Mouse (Mus musculus) limb, embryonic 12.5 days (tissue): ENCODE data around the gene Timm17b. TPM values are rescaled to one million over a fixed set of nuclear protein-coding genes. Genes with fewer than 3 reads are reported as not detected.
A peak's percentile ranks its signal among the peaks of the same experiment; 100 is the strongest.

Experiments used
- ATAC-seq: fragments of 200-750 bp; cut with Nextera tagmentation; 2 replicates; pipeline ENCODE4 v1.8.0; 2017; ENCODE audit warnings: low read depth, moderate TSS enrichment; ENCODE audit not compliant: insufficient number of reproducible peaks, insufficient read depth, low FRiP score, low TSS enrichment
- H3K27ac ChIP-seq: fragments of 300-500 bp; sonication (generic); 2 replicates; pipeline ENCODE4 v1.5.1; 2016; ENCODE audit warnings: mild to moderate bottlenecking, moderate library complexity
- H3K27me3 ChIP-seq: fragments of 300-500 bp; sonication (generic); 2 replicates; pipeline ENCODE4 v1.6.1; 2016; ENCODE audit warnings: mild to moderate bottlenecking, moderate library complexity
- H3K36me3 ChIP-seq: fragments of 300-500 bp; sonication (generic); 2 replicates; pipeline ENCODE4 v1.6.1; 2016; ENCODE audit warnings: mild to moderate bottlenecking, moderate library complexity
- H3K4me1 ChIP-seq: fragments of 300-500 bp; sonication (generic); replicated peaks from 2 replicates; pipeline ENCODE4 v1.6.1; 2016
- H3K4me2 ChIP-seq: fragments of 300-500 bp; sonication (generic); 2 replicates; pipeline ENCODE4 v1.6.1; 2016; ENCODE audit warnings: mild to moderate bottlenecking, moderate library complexity
- H3K4me3 ChIP-seq: fragments of 300-500 bp; sonication (generic); replicated peaks from 2 replicates; pipeline ENCODE4 v1.5.1; 2016; ENCODE audit warnings: mild to moderate bottlenecking
- H3K9ac ChIP-seq: fragments of 300-500 bp; sonication (generic); replicated peaks from 2 replicates; pipeline ENCODE4 v1.6.1; 2016; ENCODE audit warnings: mild to moderate bottlenecking, moderate library complexity
- H3K9me3 ChIP-seq: fragments of 300-500 bp; sonication (generic); 2 replicates; pipeline ENCODE4 v1.6.1; 2016; ENCODE audit warnings: mild to moderate bottlenecking, moderate library complexity
- WGBS: fragments of 180-500 bp; shearing (Covaris S2); methylation state at CpG from one replicate; pipeline ENCODE4 v1.1.7; 2016; 5-methylcytosine and 5-hydroxymethylcytosine counted together
- polyA plus RNA-seq: library from polyadenylated mRNA; unstranded; fragments of >200 nt; fragmentation: Nextera tagmentation; extraction: Ambion mirVana; gene quantifications from 2 replicates; pipeline ENCODE4 v1.2.1, GENCODE M21; 2016

The Timm17b gene
- polyA plus RNA-seq, result 153 and 159 TPM in 2 replicates

DNA sequence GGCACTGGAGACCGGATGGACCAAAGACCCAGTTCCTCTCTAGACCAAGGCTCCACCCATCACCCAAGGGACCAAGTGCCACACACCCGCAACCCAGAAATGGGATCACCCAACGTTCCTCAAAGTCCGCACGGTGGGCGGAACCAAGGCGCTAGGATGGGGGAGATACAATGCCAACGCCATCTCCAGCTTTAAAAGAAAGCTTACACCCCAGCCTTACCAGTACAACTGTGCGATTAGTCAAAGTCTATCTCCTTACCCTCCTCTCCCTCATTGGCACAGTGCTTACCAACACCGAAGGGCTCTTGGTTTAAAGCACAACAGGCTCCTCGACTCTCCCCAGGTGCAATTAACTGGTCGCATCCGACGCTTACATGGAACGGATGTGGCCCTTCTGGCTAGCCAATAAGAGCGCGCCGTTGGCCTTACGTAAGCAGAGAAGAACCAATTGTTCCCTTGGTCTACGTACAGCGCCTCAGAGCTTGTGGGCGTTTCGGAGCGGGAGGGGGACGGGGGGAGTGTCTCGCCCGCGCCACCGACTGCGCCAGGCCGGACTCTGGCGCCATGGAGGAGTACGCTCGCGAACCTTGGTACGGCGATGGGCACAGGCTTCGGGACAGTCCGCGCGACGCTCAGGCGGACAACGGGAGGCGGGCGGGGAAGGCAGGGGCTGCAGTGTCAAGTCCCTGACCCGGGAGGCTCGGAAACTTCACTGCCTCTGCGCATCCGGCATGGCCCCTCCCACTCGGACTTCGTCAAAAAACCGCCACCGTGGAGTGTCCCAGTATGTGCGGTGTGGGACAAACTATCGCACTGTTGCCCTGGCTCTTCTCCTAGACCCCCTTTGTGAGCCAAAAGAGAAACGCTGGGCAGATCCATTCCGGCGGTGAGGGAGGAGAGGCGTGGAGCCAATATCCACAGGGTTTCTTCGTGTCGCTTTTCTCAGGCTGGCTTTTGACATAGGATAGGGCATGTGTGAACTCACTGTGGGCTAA lies at the start of gene Timm17b, which contains the start of gene Pqbp1:
Timm17b (plus strand) TSS at position 478 of the 995 bp plus-strand sequence.
Pqbp1 (minus strand) TSS at position 390 of the 995 bp plus-strand sequence.
- Histone ChIP-seq H3K4me3 (peak within 1 kb of the TSS; percentile 55), H3K4me1 (0 out of 2 replicates have a peak, but pooled peaks cover 4% of the 10 kb centered on the region), H3K4me2 (peak within 1 kb of the TSS; percentile 59), H3K27ac (peak within 1 kb of the TSS; percentile 82), H3K36me3 (peaks cover 21% of the 10 kb centered on the region), H3K9ac (peak within 1 kb of the TSS; percentile 60), H3K9me3 (no peaks in the 10 kb centered on the region), H3K27me3 (no peaks in the 10 kb centered on the region)
- ATAC-seq, result peak; percentile 97
- WGBS, result 14% methylated on average over 62 of the region's 62 CpGs

DNA sequence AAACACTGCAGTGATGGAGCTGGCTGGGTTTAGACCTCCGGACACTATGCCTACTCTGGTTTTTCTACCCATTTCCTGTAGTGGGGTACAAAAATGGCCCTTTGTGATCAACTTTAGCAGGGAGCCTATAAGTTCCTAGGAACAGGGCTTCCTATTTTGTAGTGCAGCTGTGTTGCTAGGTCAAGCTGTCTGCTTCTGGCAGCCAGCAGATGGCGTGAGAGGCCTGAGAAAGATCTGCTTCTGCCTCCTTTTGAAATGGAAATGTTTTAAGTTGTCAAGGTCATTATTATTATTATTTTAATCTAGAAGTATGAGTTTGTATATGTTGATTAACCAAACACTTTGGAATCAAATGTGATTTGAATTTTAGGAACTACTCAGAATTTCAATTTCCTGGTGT lies 44.6 kb upstream of the Timm17b start:
- ATAC-seq, result no peak
- WGBS, result 57% methylated on average over 2 of the region's 2 CpGs

DNA sequence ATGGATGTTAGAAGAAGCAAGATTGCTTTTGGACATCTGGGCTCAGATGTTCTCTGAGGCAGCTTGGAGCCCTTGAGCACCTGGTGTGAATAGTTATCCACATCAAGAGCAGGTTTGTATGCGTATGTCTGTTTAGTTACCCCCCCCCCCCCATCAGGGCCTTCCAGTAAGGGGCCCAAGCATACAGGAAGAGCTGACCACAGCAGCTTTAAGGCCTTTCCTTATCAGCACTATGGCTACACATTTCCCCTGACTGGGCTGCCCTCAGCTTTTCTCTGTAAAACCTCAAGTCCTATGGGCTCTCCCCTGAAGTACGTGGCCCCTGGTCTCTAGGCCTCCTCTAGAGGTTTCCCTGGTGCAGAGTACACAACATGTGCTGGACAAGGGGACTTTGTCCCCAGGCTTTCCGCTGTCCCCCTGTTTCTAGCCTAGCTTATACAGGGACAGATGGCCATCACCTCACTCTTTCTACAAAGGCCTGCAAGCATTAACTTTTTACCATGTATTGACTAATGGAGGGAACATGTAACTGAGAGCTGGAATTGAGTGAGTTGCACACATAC lies 39.9 kb upstream of the Timm17b start:
- WGBS, result 78% methylated on average over 2 of the region's 3 CpGs
- no peak overlapping the region for H3K27ac ChIP-seq
- no peaks in the 10 kb centered on the region for H3K4me1 ChIP-seq
- H3K9me3 ChIP-seq, result no peaks in the 10 kb centered on the region
- H3K4me3 ChIP-seq, result no peak overlapping the region
- H3K4me2 ChIP-seq, result no peak overlapping the region
- H3K27me3 ChIP-seq, result no peaks in the 10 kb centered on the region
- peaks cover 17% of the 10 kb centered on the region; the same call in 1 of the 2 replicates for H3K36me3 ChIP-seq
- H3K9ac ChIP-seq, result no peak overlapping the region
- no peak for ATAC-seq

More for the DNA sequence above, 44.6 kb upstream of the Timm17b start:
- Histone ChIP-seq H3K27me3 (no peaks in the 10 kb centered on the region), H3K9me3 (no peaks in the 10 kb centered on the region), H3K36me3 (peaks cover 18% of the 10 kb centered on the region; the same call in 1 of the 2 replicates), H3K4me1 (no peaks in the 10 kb centered on the region), H3K27ac (no peak overlapping the region), H3K9ac (no peak overlapping the region), H3K4me3 (no peak overlapping the region), H3K4me2 (no peak overlapping the region)

DNA sequence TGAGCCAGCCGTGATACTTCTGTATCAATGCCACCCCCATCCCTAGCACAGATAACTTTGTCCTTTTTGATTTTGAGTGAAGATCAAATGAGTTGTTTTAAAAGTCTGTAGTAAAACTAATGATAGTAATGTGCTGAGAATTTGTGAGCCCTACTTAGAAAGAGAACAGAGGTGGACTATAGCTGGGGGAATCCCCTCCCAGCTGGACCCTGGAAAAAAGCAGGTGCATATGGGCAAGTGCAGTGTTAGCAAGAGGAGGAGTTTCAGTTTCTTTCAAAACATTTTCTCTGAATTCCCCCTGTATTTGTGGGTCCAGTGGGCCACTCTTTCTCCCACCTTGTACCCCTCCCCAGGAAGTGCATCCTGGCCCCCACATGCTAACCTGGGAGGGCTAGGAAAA lies 36.0 kb upstream of the Timm17b start:
- 94% methylated on average over 1 of the region's 1 CpGs for WGBS

DNA sequence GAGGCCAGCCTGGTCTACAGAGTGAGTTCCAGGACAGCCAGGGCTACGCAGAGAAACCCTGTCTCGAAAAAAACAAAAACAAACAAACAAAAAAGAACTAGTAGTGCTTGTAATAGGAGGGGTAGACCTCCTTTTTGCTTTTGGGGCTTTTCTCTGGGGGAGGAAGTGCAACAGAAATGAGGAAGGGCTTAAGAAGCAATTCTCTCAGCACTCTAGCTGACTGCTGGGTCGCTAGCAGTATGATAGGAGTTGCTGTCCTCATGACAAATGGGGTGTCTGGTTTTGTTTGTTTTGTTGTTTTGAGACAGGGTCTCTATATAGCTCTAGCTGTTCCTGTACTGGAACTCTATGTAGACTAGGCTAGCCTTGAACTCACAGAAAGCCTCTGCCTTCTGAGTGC lies 34.6 kb upstream of the Timm17b start:
- peaks cover 16% of the 10 kb centered on the region for H3K36me3 ChIP-seq
- ATAC-seq, result no peak
- no peak overlapping the region for H3K4me3 ChIP-seq
- H3K4me2 ChIP-seq, result no peak overlapping the region
- H3K27me3 ChIP-seq, result no peaks in the 10 kb centered on the region
- H3K9me3 ChIP-seq, result no peaks in the 10 kb centered on the region
- no peaks in the 10 kb centered on the region for H3K4me1 ChIP-seq
- WGBS, result 90% methylated on average over 3 of the region's 3 CpGs
- no peak overlapping the region for H3K27ac ChIP-seq
- H3K9ac ChIP-seq, result no peak overlapping the region

More for the DNA sequence above, 36.0 kb upstream of the Timm17b start:
- H3K4me3 ChIP-seq, result no peak overlapping the region
- H3K4me2 ChIP-seq, result no peak overlapping the region
- no peaks in the 10 kb centered on the region for H3K9me3 ChIP-seq
- no peaks in the 10 kb centered on the region for H3K27me3 ChIP-seq
- ATAC-seq, result no peak
- H3K27ac ChIP-seq, result no peak overlapping the region
- no peak overlapping the region for H3K9ac ChIP-seq
- H3K36me3 ChIP-seq, result peaks cover 17% of the 10 kb centered on the region
- no peaks in the 10 kb centered on the region for H3K4me1 ChIP-seq

DNA sequence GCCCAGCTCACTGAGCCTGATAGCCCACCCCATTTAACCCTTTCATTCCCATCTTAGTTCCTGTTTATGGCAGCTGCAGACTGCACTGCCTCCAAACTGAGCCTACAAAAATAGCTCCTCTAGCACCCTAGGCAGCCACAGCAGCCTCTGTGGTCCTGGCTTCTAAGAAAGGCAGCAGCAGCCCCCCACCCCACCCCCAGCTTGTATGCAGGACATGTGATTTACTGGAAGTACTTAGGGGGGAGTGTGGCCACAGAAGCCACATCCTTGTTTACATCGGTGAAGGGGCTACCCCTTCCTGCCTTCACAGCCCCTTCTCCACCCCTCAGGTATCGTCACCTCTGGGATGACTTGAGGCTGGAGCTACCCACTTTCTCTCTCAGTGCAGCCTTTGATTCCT lies 33.8 kb upstream of the Timm17b start:
- H3K27ac ChIP-seq, result no peak overlapping the region
- no peak overlapping the region for H3K4me2 ChIP-seq
- no peak overlapping the region for H3K4me3 ChIP-seq
- H3K27me3 ChIP-seq, result no peaks in the 10 kb centered on the region
- ATAC-seq, result no peak
- no peaks in the 10 kb centered on the region for H3K9me3 ChIP-seq
- peaks cover 15% of the 10 kb centered on the region for H3K36me3 ChIP-seq
- no peak overlapping the region for H3K9ac ChIP-seq
- H3K4me1 ChIP-seq, result no peaks in the 10 kb centered on the region
- WGBS, result 65% methylated on average over 2 of the region's 2 CpGs

DNA sequence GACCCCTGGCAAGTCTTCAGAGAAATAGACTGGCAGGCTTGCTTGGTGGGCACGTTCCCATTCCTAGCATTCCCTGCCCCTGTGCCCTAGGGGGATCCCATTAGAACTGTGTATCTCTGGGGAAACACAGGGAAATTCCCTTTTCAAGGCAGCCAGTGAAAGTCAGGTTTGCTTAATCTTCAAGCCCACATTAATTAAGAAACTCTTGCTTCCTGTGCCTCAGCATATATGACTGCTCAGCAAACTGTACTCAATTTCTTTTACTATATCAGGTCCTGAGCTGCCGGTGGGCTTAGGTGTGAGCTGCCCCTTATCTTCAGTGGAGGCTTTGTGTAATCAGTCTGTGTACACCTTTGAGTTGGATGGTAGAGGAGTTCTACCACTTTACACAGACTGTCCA lies 33.4 kb upstream of the Timm17b start:
- Histone ChIP-seq H3K36me3 (peaks cover 15% of the 10 kb centered on the region), H3K4me1 (no peaks in the 10 kb centered on the region), H3K4me2 (no peak overlapping the region), H3K9me3 (no peaks in the 10 kb centered on the region), H3K4me3 (no peak overlapping the region), H3K27me3 (no peaks in the 10 kb centered on the region), H3K9ac (no peak overlapping the region), H3K27ac (no peak overlapping the region)
- no peak for ATAC-seq
- 76% methylated on average over 2 of the region's 2 CpGs for WGBS

DNA sequence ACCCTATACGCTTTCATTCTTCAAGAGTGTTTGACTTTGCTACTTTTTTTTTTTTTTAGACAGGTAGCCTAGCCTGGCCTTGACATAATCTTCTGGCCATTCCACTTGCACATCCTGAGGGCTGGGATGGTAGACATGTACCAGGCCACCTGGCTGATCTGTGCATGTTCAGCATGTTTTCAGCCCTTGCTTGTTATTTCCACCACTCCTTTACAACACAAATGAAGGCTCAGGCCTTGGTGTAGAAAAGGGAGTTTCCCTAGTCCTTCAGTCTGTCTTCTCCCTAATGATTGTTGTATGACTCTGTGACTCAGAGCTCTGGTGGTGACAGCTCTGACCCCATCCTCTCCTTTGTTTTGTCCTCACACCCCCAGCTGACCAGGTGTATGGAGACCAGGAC lies 32.0 kb upstream of the Timm17b start:
- H3K4me3 ChIP-seq, result no peak overlapping the region
- ATAC-seq, result no peak
- H3K27me3 ChIP-seq, result no peaks in the 10 kb centered on the region
- H3K4me2 ChIP-seq, result no peak overlapping the region
- H3K4me1 ChIP-seq, result no peaks in the 10 kb centered on the region
- H3K27ac ChIP-seq, result no peak overlapping the region
- H3K9ac ChIP-seq, result no peak overlapping the region
- H3K36me3 ChIP-seq, result peaks cover 20% of the 10 kb centered on the region
- no peaks in the 10 kb centered on the region for H3K9me3 ChIP-seq
- WGBS, result 100% methylated on average over 1 of the region's 1 CpGs

DNA sequence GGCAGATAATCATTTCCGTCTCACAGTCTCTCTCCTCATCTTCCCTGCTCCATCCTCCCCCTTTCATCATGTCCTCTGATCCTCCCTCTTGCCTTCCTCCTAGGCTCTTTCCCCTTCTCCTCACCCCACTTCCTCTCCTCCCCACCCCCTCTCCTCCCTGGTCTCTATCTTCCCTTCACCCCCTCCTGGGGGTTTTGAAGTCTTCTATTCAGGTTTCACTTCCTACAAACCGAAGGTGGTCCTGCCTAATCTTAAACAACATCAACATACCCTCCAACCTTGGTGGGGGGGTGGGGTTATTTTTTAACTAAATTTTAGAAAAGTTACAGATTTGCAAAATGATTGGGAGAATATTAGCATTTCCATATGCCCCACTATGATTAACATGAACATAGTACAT lies 30.7 kb upstream of the Timm17b start:
- peaks cover 32% of the 10 kb centered on the region for H3K36me3 ChIP-seq
- H3K4me3 ChIP-seq, result no peak overlapping the region
- ATAC-seq, result no peak
- no peaks in the 10 kb centered on the region for H3K9me3 ChIP-seq
- no peak overlapping the region for H3K27ac ChIP-seq
- H3K4me1 ChIP-seq, result no peaks in the 10 kb centered on the region
- no peak overlapping the region for H3K4me2 ChIP-seq
- WGBS, result 65% methylated on average over 2 of the region's 2 CpGs
- no peak overlapping the region for H3K9ac ChIP-seq
- H3K27me3 ChIP-seq, result no peaks in the 10 kb centered on the region

DNA sequence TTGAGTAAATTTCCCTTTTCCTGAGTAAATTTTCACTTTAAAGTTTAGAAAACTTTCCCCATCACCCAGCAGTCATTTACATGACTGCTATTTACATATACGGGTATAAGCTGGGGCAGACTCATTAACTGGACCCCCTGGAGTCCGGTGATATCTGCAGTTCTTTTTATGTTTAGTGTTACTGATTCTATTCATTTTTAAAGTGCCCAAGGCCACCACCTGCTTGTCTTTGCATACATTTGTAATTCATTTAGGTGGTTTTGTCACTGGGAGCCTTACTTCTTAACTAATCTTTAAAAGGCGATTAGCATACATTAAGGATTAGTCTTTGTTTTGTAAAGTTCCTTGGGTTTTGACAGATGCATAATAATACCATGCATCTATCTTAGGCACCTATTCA lies 29.3 kb upstream of the Timm17b start:
- no peaks in the 10 kb centered on the region for H3K4me1 ChIP-seq
- peaks cover 35% of the 10 kb centered on the region for H3K36me3 ChIP-seq
- 57% methylated on average over 3 of the region's 3 CpGs for WGBS
- H3K27me3 ChIP-seq, result no peaks in the 10 kb centered on the region
- no peak overlapping the region for H3K9ac ChIP-seq
- H3K4me2 ChIP-seq, result no peak overlapping the region
- H3K27ac ChIP-seq, result no peak overlapping the region
- ATAC-seq, result no peak
- H3K4me3 ChIP-seq, result no peak overlapping the region
- no peaks in the 10 kb centered on the region for H3K9me3 ChIP-seq

DNA sequence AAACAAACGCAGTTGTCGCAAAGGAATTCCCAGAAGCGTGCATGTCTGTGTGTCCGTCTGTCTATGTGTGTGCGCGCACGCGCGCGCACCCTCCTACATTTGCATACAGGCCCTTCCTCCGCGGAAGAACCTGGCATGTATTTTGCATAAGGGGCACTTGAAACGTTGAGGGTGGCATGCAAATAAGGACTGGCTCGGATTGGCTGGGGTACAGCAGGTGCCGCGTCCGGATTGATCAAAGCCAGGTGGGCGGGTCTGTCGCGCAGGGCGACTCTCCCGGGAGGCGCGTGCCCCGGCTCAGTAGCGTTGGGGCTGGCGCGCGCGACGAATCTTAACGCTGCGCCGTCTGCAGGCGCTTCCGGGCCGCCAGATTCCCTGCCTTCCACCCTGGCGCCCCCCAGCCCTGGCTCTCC lies 21.1 kb upstream of the Timm17b start, which contains the start of gene Pim2:
Pim2 (plus strand) TSS at position 256 of the 413 bp plus-strand sequence.
- peak; percentile 81; the same call in 1 of the 2 replicates for ATAC-seq
- H3K4me2 ChIP-seq, result peak within 1 kb of the TSS; percentile 86
- peak within 1 kb of the TSS; percentile 47 for H3K9ac ChIP-seq
- peaks cover 8% of the 10 kb centered on the region; the same call in 1 of the 2 replicates for H3K36me3 ChIP-seq
- no peaks in the 10 kb centered on the region for H3K9me3 ChIP-seq
- WGBS, result 12% methylated on average over 37 of the region's 38 CpGs
- peaks cover 6% of the 10 kb centered on the region; the same call in 1 of the 2 replicates for H3K27me3 ChIP-seq
- H3K4me3 ChIP-seq, result peak within 1 kb of the TSS; percentile 46
- H3K27ac ChIP-seq, result no peak within 1 kb of the TSS
- H3K4me1 ChIP-seq, result peaks cover 6% of the 10 kb centered on the region; the same call in 1 of the 2 replicates
